Comparison of ENCODE assay signal across 9 mouse cellular contexts in genomic region chr19:7135525-7135924, GRCm38 (mm10). TPM values are rescaled to one million over a fixed set of nuclear protein-coding genes. Genes with fewer than 3 reads are reported as not detected.
DNase-seq lines count a peak whose midpoint lies in the region; ATAC-seq and TF ChIP-seq lines count a peak whose summit lies in the region.
"Had no signal": no experiment of that assay in that cellular context is flagged by ENCODE, and none has a peak within 500 bp of the region (broad histone marks: within the 10 kb centered on the region; RNA-seq: fewer than 3 reads in every experiment).

No protein-coding gene starts in this region.

- no peak for TF ChIP-seq CTCF in liver, postnatal 0 days (IDR thresholded peaks at IDR 0.05; ENCODE audit: low read depth)

- H3K9ac ChIP-seq in lung, embryonic 16.5 days (ENCODE audit: low read length) = no peak overlapping the region
- H3K9ac ChIP-seq in intestine, embryonic 16.5 days (ENCODE audit: low read depth, low read length) = peak overlapping the region; percentile 43; the same call in 1 of the 2 replicates
- H3K9ac ChIP-seq in liver, postnatal 0 days (replicated peaks) = peak overlapping the region; percentile 21; the same call in 1 of the 2 replicates

- WGBS in lung, embryonic 16.5 days = 11% methylated on average over 9 of the region's 9 CpGs
- 3% methylated on average over 9 of the region's 9 CpGs for WGBS in forebrain, embryonic 10.5 days
- 5% methylated on average over 9 of the region's 9 CpGs for WGBS in intestine, embryonic 16.5 days
- 32% methylated on average over 9 of the region's 9 CpGs for WGBS in liver, postnatal 0 days (ENCODE audit: insufficient replicate concordance)

- no peaks in the 10 kb centered on the region for H3K36me3 ChIP-seq in lung, embryonic 16.5 days (ENCODE audit: control insufficient read depth, insufficient read depth, low read length)
- no peaks in the 10 kb centered on the region for H3K36me3 ChIP-seq in forebrain, embryonic 10.5 days (replicated peaks)
- no peaks in the 10 kb centered on the region for H3K36me3 ChIP-seq in intestine, embryonic 16.5 days (ENCODE audit: control insufficient read depth, insufficient read depth, low read length)
- H3K36me3 ChIP-seq in liver, postnatal 0 days (replicated peaks; ENCODE audit: insufficient read depth, low read length) = no peaks in the 10 kb centered on the region

- H3K4me1 ChIP-seq in lung, embryonic 16.5 days (replicated peaks; ENCODE audit: control insufficient read depth, insufficient read depth, low read length) = peaks cover 27% of the 10 kb centered on the region
- peaks cover 94% of the 10 kb centered on the region for H3K4me1 ChIP-seq in forebrain, embryonic 10.5 days
- peaks cover 55% of the 10 kb centered on the region for H3K4me1 ChIP-seq in intestine, embryonic 16.5 days (ENCODE audit: control insufficient read depth, insufficient read depth, low read length)
- peaks cover 24% of the 10 kb centered on the region for H3K4me1 ChIP-seq in liver, postnatal 0 days (ENCODE audit: insufficient read depth)

- peak; percentile 55 for ATAC-seq in lung, embryonic 16.5 days (ENCODE audit: low read depth)
- peak; percentile 25; the same call in 1 of the 2 replicates for ATAC-seq in intestine, embryonic 16.5 days
- ATAC-seq in liver, postnatal 0 days = peak; percentile 24; the same call in 1 of the 2 replicates

- no peak overlapping the region for H3K27ac ChIP-seq in lung, embryonic 16.5 days (ENCODE audit: low read length)
- H3K27ac ChIP-seq in forebrain, embryonic 10.5 days = peak overlapping the region; percentile 82
- peak overlapping the region; percentile 86 for H3K27ac ChIP-seq in intestine, embryonic 16.5 days (ENCODE audit: low read length)
- peak overlapping the region; percentile 87 for H3K27ac ChIP-seq in liver, postnatal 0 days (ENCODE audit: low read depth)

- no peak for DNase-seq in lung, postnatal 14 days
- DNase-seq in forebrain, embryonic 10.5 days (ENCODE audit: extremely low spot score, low spot score) = peak; percentile 31
- DNase-seq in liver, postnatal 0 days = peak; percentile 35
- peak; percentile 63 for DNase-seq in testis, postnatal 14 days (ENCODE audit: low spot score)
- DNase-seq in adrenal gland, adult 2 months = no peak
- no peak for DNase-seq in thymus, adult 18-20 months

- H3K4me3 ChIP-seq in lung, embryonic 16.5 days (ENCODE audit: low read length) = no peak overlapping the region
- peak overlapping the region; percentile 15; the same call in 1 of the 2 replicates for H3K4me3 ChIP-seq in forebrain, embryonic 10.5 days
- no peak overlapping the region for H3K4me3 ChIP-seq in intestine, embryonic 16.5 days (ENCODE audit: low read length)
- no peak overlapping the region for H3K4me3 ChIP-seq in liver, postnatal 0 days (ENCODE audit: low read depth, low read length)

- no peak overlapping the region for H3K4me2 ChIP-seq in lung, embryonic 16.5 days (ENCODE audit: low read depth, low read length)
- H3K4me2 ChIP-seq in intestine, embryonic 16.5 days (ENCODE audit: low read depth, low read length) = peak overlapping the region; percentile 9; the same call in 1 of the 2 replicates
- H3K4me2 ChIP-seq in liver, postnatal 0 days (ENCODE audit: low read depth, low read length) = peak overlapping the region; percentile 65

- no peaks in the 10 kb centered on the region for H3K9me3 ChIP-seq in lung, embryonic 16.5 days (ENCODE audit: control insufficient read depth, low read length)
- H3K9me3 ChIP-seq in forebrain, embryonic 10.5 days = no peaks in the 10 kb centered on the region
- no peaks in the 10 kb centered on the region for H3K9me3 ChIP-seq in intestine, embryonic 16.5 days (ENCODE audit: control insufficient read depth, low read length)
- H3K9me3 ChIP-seq in liver, postnatal 0 days (ENCODE audit: low read length) = no peaks in the 10 kb centered on the region

- TF ChIP-seq EP300 in liver, postnatal 0 days (IDR thresholded peaks at IDR 0.05; ENCODE audit: low read depth) = no peak

- H3K27me3 ChIP-seq in lung, embryonic 16.5 days (ENCODE audit: control insufficient read depth, insufficient read depth, low read depth, low read length) = peaks cover 3% of the 10 kb centered on the region; the same call in 1 of the 2 replicates
- peaks cover 99% of the 10 kb centered on the region for H3K27me3 ChIP-seq in forebrain, embryonic 10.5 days (ENCODE audit: poor library complexity, severe bottlenecking)
- no peaks in the 10 kb centered on the region for H3K27me3 ChIP-seq in intestine, embryonic 16.5 days (replicated peaks; ENCODE audit: control insufficient read depth, insufficient read depth, low read length)
- no peaks in the 10 kb centered on the region for H3K27me3 ChIP-seq in liver, postnatal 0 days (ENCODE audit: insufficient read depth, low read length)

RNA-seq across cellular contexts. Expression of gene Flrt1, which starts 30.0 kb away (rescaled TPM):
- polyA plus RNA-seq in lung, embryonic 16.5 days (2015; fragmentation: Nextera tagmentation; extraction: Ambion mirVana) = 0.99 and 1.1 TPM in 2 replicates
- polyA plus RNA-seq in forebrain, embryonic 10.5 days (2016; fragmentation: Nextera tagmentation; extraction: Ambion mirVana) = 4.0 and 4.8 TPM in 2 replicates
- polyA plus RNA-seq in intestine, embryonic 16.5 days (2015; fragmentation: Nextera tagmentation; extraction: Ambion mirVana) = 1.6 and 1.9 TPM in 2 replicates
- polyA plus RNA-seq in liver, postnatal 0 days (2015; fragmentation: Nextera tagmentation; extraction: Ambion mirVana) = 0.12 and 0.21 TPM in 2 replicates
- total RNA-seq in adrenal gland, adult 2 months (2021) = 1 to 10 TPM; 2.1 to 9.2 TPM
- 0.79 and 2.9 TPM in 2 replicates for polyA plus RNA-seq in adrenal gland, adult 2 months (2012; rRNA removed)
- total RNA-seq: hematopoietic stem cell, adult 5-6 weeks had no signal

Comparison
In these comparisons a context has a peak if more than half of its experiments do, and no peak if none do; other contexts are left out.
1. DNase-seq: peak in forebrain, embryonic 10.5 days (single experiment), liver, postnatal 0 days (single experiment) and testis, postnatal 14 days (single experiment); none in lung, postnatal 14 days (single experiment), adrenal gland, adult 2 months (single experiment) and thymus, adult 18-20 months (0 of 2).
2. Peak in every context shown above with its lines, with median percentiles within 50 percentile points of each other: ATAC-seq.